Comparison of ENCODE assay signal across 11 mouse cellular contexts in the genomic region with DNA sequence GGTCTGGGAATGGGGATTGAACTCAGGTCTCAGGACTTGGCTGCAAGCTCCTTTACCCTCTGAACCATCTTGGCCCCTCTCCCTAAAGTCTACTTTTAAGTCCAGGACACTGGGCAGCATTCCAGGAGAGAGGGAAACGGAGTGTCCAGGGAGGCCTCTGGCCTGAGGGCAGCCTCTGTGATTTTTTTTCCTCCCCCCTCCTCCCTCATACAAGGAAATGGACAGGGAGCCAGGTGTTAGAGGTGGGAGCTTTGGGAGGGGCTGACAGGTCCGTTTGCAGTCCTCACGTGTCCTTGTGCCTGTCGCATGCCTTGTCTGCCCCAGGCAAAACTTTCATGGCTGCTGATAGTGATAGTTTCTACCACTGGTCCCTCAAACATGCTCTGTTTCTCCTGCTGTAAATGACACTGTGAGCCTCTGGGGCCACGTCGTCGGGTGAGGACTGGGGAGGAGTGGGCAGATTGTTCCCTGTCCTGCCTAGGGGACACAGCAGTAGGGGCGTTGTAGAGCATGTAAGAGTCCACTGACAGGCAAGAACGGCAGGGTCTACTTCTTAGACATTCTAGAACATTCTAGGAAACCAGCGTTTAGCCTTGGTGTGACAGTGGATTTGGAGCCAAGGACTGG. TPM values are rescaled to one million over a fixed set of nuclear protein-coding genes. Genes with fewer than 3 reads are reported as not detected.
DNase-seq lines count a peak whose midpoint lies in the region; ATAC-seq and TF ChIP-seq lines count a peak whose summit lies in the region.
"Had no signal": no experiment of that assay in that cellular context is flagged by ENCODE, and none has a peak within 500 bp of the region (broad histone marks: within the 10 kb centered on the region; RNA-seq: fewer than 3 reads in every experiment).

No protein-coding gene starts in this region.

- H3K4me1 ChIP-seq in hindbrain, embryonic 13.5 days (replicated peaks) = peaks cover 65% of the 10 kb centered on the region
- H3K4me1 ChIP-seq in hindbrain, postnatal 0 days (ENCODE audit: insufficient read depth, low read length) = peaks cover 10% of the 10 kb centered on the region
- H3K4me1 ChIP-seq in embryonic facial prominence, embryonic 13.5 days = peaks cover 65% of the 10 kb centered on the region
- H3K4me1 ChIP-seq in kidney, embryonic 14.5 days (ENCODE audit: control insufficient read depth, insufficient read depth, low read length) = peaks cover 71% of the 10 kb centered on the region
- H3K4me1 ChIP-seq in hindbrain, embryonic 14.5 days (replicated peaks; ENCODE audit: control insufficient read depth, insufficient read depth, low read length) = peaks cover 21% of the 10 kb centered on the region

- peak overlapping the region; percentile 5; the same call in 1 of the 2 replicates for H3K9ac ChIP-seq in hindbrain, embryonic 13.5 days
- H3K9ac ChIP-seq in hindbrain, postnatal 0 days (replicated peaks; ENCODE audit: low read length) = no peak overlapping the region
- H3K9ac ChIP-seq in embryonic facial prominence, embryonic 13.5 days = 0 out of 2 replicates have a peak overlapping the region, but pooled peaks have one; percentile 21
- no peak overlapping the region for H3K9ac ChIP-seq in kidney, embryonic 14.5 days (ENCODE audit: low read depth, low read length)
- no peak overlapping the region for H3K9ac ChIP-seq in hindbrain, embryonic 14.5 days

- ATAC-seq in hindbrain, embryonic 13.5 days (ENCODE audit: low FRiP score) = no peak
- ATAC-seq in hindbrain, postnatal 0 days = no peak
- no peak for ATAC-seq in embryonic facial prominence, embryonic 13.5 days (ENCODE audit: insufficient number of reproducible peaks, insufficient read depth, low FRiP score, low TSS enrichment, low read depth)
- no peak for ATAC-seq in kidney, embryonic 14.5 days (ENCODE audit: low FRiP score, low TSS enrichment)
- no peak for ATAC-seq in hindbrain, embryonic 14.5 days (ENCODE audit: low FRiP score)

- intact Hi-C loops in gastrocnemius, postnatal 36 days (cut with DNase I) = no loop called here

- no peak overlapping the region for H3K4me3 ChIP-seq in hindbrain, embryonic 13.5 days
- H3K4me3 ChIP-seq in hindbrain, postnatal 0 days (ENCODE audit: low read length) = no peak overlapping the region
- no peak overlapping the region for H3K4me3 ChIP-seq in embryonic facial prominence, embryonic 13.5 days
- H3K4me3 ChIP-seq in kidney, embryonic 14.5 days (ENCODE audit: low read length) = no peak overlapping the region
- H3K4me3 ChIP-seq in macrophage (ENCODE audit: inconsistent target) = no peak overlapping the region
- no peak overlapping the region for H3K4me3 ChIP-seq in hindbrain, embryonic 14.5 days (replicated peaks; ENCODE audit: low read length)

- WGBS in hindbrain, embryonic 13.5 days = 77% methylated on average over 10 of the region's 10 CpGs
- WGBS in hindbrain, postnatal 0 days = 50% methylated on average over 10 of the region's 10 CpGs
- WGBS in embryonic facial prominence, embryonic 13.5 days = 56% methylated on average over 10 of the region's 10 CpGs
- WGBS in kidney, embryonic 14.5 days = 59% methylated on average over 10 of the region's 10 CpGs
- WGBS in macrophage (ENCODE audit: missing documents) = 45% methylated on average over 10 of the region's 10 CpGs
- WGBS in hindbrain, embryonic 14.5 days = 71% methylated on average over 10 of the region's 10 CpGs

- no peak for TF ChIP-seq CTCF in hindbrain, postnatal 0 days (IDR thresholded peaks at IDR 0.05; ENCODE audit: low read depth)

- H3K9me3 ChIP-seq in hindbrain, embryonic 13.5 days = no peaks in the 10 kb centered on the region
- no peaks in the 10 kb centered on the region for H3K9me3 ChIP-seq in hindbrain, postnatal 0 days (ENCODE audit: low read length)
- no peaks in the 10 kb centered on the region for H3K9me3 ChIP-seq in embryonic facial prominence, embryonic 13.5 days
- H3K9me3 ChIP-seq in kidney, embryonic 14.5 days (ENCODE audit: control insufficient read depth, low read length) = no peaks in the 10 kb centered on the region
- H3K9me3 ChIP-seq in hindbrain, embryonic 14.5 days (ENCODE audit: control insufficient read depth, low read length) = no peaks in the 10 kb centered on the region

- peaks cover 99% of the 10 kb centered on the region for H3K79me2 ChIP-seq in macrophage (ENCODE audit: inconsistent target)

- no peaks in the 10 kb centered on the region for H3K27me3 ChIP-seq in hindbrain, embryonic 13.5 days
- H3K27me3 ChIP-seq in hindbrain, postnatal 0 days (ENCODE audit: insufficient read depth, low read length) = no peaks in the 10 kb centered on the region
- no peaks in the 10 kb centered on the region for H3K27me3 ChIP-seq in embryonic facial prominence, embryonic 13.5 days
- H3K27me3 ChIP-seq in kidney, embryonic 14.5 days (ENCODE audit: control insufficient read depth, insufficient read depth, low read length) = no peaks in the 10 kb centered on the region
- H3K27me3 ChIP-seq in hindbrain, embryonic 14.5 days (ENCODE audit: control insufficient read depth, insufficient read depth, low read length) = no peaks in the 10 kb centered on the region

- no peak for DNase-seq in hindbrain, postnatal 0 days (ENCODE audit: low spot score)
- no peak for DNase-seq in thymus, postnatal 4 days
- DNase-seq in gastrocnemius, postnatal 36 days = no peak
- no peak for DNase-seq in hindbrain, embryonic 14.5 days (ENCODE audit: low spot score)
- DNase-seq: right cerebral cortex, adult 18-20 months had no signal

- peaks cover 36% of the 10 kb centered on the region for H3K36me3 ChIP-seq in hindbrain, embryonic 13.5 days
- no peaks in the 10 kb centered on the region for H3K36me3 ChIP-seq in hindbrain, postnatal 0 days (ENCODE audit: insufficient read depth, low read length)
- H3K36me3 ChIP-seq in embryonic facial prominence, embryonic 13.5 days = peaks cover 70% of the 10 kb centered on the region
- H3K36me3 ChIP-seq in kidney, embryonic 14.5 days (ENCODE audit: control insufficient read depth, insufficient read depth, low read length) = peaks cover 52% of the 10 kb centered on the region; the same call in 1 of the 2 replicates
- peaks cover 11% of the 10 kb centered on the region; the same call in 1 of the 2 replicates for H3K36me3 ChIP-seq in macrophage (ENCODE audit: inconsistent target)
- H3K36me3 ChIP-seq in hindbrain, embryonic 14.5 days (replicated peaks; ENCODE audit: control insufficient read depth, insufficient read depth) = peaks cover 23% of the 10 kb centered on the region

- peak overlapping the region; percentile 44; the same call in 1 of the 2 replicates for H3K27ac ChIP-seq in hindbrain, embryonic 13.5 days
- H3K27ac ChIP-seq in hindbrain, postnatal 0 days = no peak overlapping the region; the same call in 1 of the 2 replicates
- peak overlapping the region; percentile 35 for H3K27ac ChIP-seq in embryonic facial prominence, embryonic 13.5 days
- H3K27ac ChIP-seq in kidney, embryonic 14.5 days (ENCODE audit: low read depth, low read length) = peak overlapping the region; percentile 14; the same call in 1 of the 2 replicates
- peak overlapping the region; percentile 47 for H3K27ac ChIP-seq in macrophage
- H3K27ac ChIP-seq in hindbrain, embryonic 14.5 days = no peak overlapping the region

- H3K4me2 ChIP-seq in hindbrain, embryonic 13.5 days = peak overlapping the region; percentile 15; the same call in 1 of the 2 replicates
- no peak overlapping the region for H3K4me2 ChIP-seq in hindbrain, postnatal 0 days (ENCODE audit: low read depth, low read length)
- H3K4me2 ChIP-seq in embryonic facial prominence, embryonic 13.5 days = peak overlapping the region; percentile 1; the same call in 1 of the 2 replicates
- H3K4me2 ChIP-seq in kidney, embryonic 14.5 days (replicated peaks; ENCODE audit: low read depth, low read length) = no peak overlapping the region
- H3K4me2 ChIP-seq in hindbrain, embryonic 14.5 days (replicated peaks) = no peak overlapping the region

RNA-seq across cellular contexts. Expression of a gene that starts 9.6 kb away (rescaled TPM):
- polyA plus RNA-seq in hindbrain, embryonic 13.5 days (2015; fragmentation: Nextera tagmentation; extraction: Ambion mirVana) = 3.5 and 4.0 TPM in 2 replicates
- total RNA-seq in hindbrain, postnatal 0 days (2014; rRNA removed) = 9.7 and 10.1 TPM in 2 replicates
- 2.5 and 2.6 TPM in 2 replicates for polyA plus RNA-seq in hindbrain, postnatal 0 days (2015; fragmentation: Nextera tagmentation; extraction: Ambion mirVana)
- 5.3 and 6.9 TPM in 2 replicates for polyA plus RNA-seq in embryonic facial prominence, embryonic 13.5 days (2015; fragmentation: Nextera tagmentation; extraction: Ambion mirVana)
- polyA plus RNA-seq in kidney, embryonic 14.5 days (2014; fragmentation: Nextera tagmentation; extraction: Ambion mirVana) = 12.0 and 12.3 TPM in 2 replicates
- total RNA-seq in macrophage (2018; cell fraction: chromatin; rRNA removed) = 10 to 100 TPM; 12.0 to 74.5 (median 35.1) TPM
- total RNA-seq in macrophage (2018; cell fraction: cytosol; rRNA removed) = 10 to 100 TPM; 11.0 to 54.3 (median 34.8) TPM
- total RNA-seq in macrophage (2018; cell fraction: nucleus; rRNA removed) = 10 to 100 TPM; 15.3 to 77.8 (median 34.3) TPM
- polyA plus RNA-seq in macrophage (2018) = 13.8 to 37.4 TPM (median 29.1 TPM) in 3 replicates
- 1 to 10 TPM; 1.3 to 1.8 TPM for total RNA-seq in gastrocnemius, postnatal 36 days (2021)
- polyA plus RNA-seq in hindbrain, embryonic 14.5 days (2014; fragmentation: Nextera tagmentation; extraction: Ambion mirVana) = 3.4 and 3.8 TPM in 2 replicates

RNA-seq across cellular contexts. Expression of a gene that starts 15.4 kb away (rescaled TPM):
- polyA plus RNA-seq in hindbrain, embryonic 13.5 days (2015; fragmentation: Nextera tagmentation; extraction: Ambion mirVana) = 243 and 256 TPM in 2 replicates
- total RNA-seq in hindbrain, postnatal 0 days (2014; rRNA removed) = 111 and 133 TPM in 2 replicates
- polyA plus RNA-seq in hindbrain, postnatal 0 days (2015; fragmentation: Nextera tagmentation; extraction: Ambion mirVana) = 252 and 267 TPM in 2 replicates
- polyA plus RNA-seq in embryonic facial prominence, embryonic 13.5 days (2015; fragmentation: Nextera tagmentation; extraction: Ambion mirVana) = 190 and 206 TPM in 2 replicates
- polyA plus RNA-seq in kidney, embryonic 14.5 days (2014; fragmentation: Nextera tagmentation; extraction: Ambion mirVana) = 102 and 137 TPM in 2 replicates
- total RNA-seq in macrophage (2018; cell fraction: chromatin; rRNA removed) = 10 to 100 TPM; 11.2 to 75.4 (median 41.5) TPM
- 10 to 100 TPM; 42.1 to 70.3 (median 54.8) TPM for total RNA-seq in macrophage (2018; cell fraction: cytosol; rRNA removed)
- 100 to 1,000 TPM in 1 of 26 experiments, 10 to 100 TPM in 25; 26.0 to 102 (median 57.5) TPM for total RNA-seq in macrophage (2018; cell fraction: nucleus; rRNA removed)
- 41.6 to 61.5 TPM (median 54.4 TPM) in 3 replicates for polyA plus RNA-seq in macrophage (2018)
- total RNA-seq in gastrocnemius, postnatal 36 days (2021) = 100 to 1,000 TPM; 114 to 118 TPM
- 228 and 232 TPM in 2 replicates for polyA plus RNA-seq in hindbrain, embryonic 14.5 days (2014; fragmentation: Nextera tagmentation; extraction: Ambion mirVana)

RNA-seq across cellular contexts. Expression of a gene that starts 19.6 kb away (rescaled TPM):
- polyA plus RNA-seq in hindbrain, embryonic 13.5 days (2015; fragmentation: Nextera tagmentation; extraction: Ambion mirVana) = 2.1 and 2.3 TPM in 2 replicates
- total RNA-seq in hindbrain, postnatal 0 days (2014; rRNA removed) = 7.7 and 9.4 TPM in 2 replicates
- polyA plus RNA-seq in hindbrain, postnatal 0 days (2015; fragmentation: Nextera tagmentation; extraction: Ambion mirVana) = 3.4 and 3.9 TPM in 2 replicates
- 0.98 and 1.3 TPM in 2 replicates for polyA plus RNA-seq in embryonic facial prominence, embryonic 13.5 days (2015; fragmentation: Nextera tagmentation; extraction: Ambion mirVana)
- 0.47 and 0.61 TPM in 2 replicates for polyA plus RNA-seq in kidney, embryonic 14.5 days (2014; fragmentation: Nextera tagmentation; extraction: Ambion mirVana)
- total RNA-seq in macrophage (2018; cell fraction: chromatin; rRNA removed) = 1 to 10 TPM in 18 of 26 experiments, under 1 TPM in 8; 0.40 to 4.9 (median 1.8) TPM
- 1 to 10 TPM in 3 of 26 experiments, under 1 TPM in 23; 0.28 to 1.1 (median 0.59) TPM for total RNA-seq in macrophage (2018; cell fraction: cytosol; rRNA removed)
- 1 to 10 TPM in 20 of 26 experiments, under 1 TPM in 6; 0.36 to 5.2 (median 1.9) TPM for total RNA-seq in macrophage (2018; cell fraction: nucleus; rRNA removed)
- 0.27 to 0.89 TPM (median 0.30 TPM) in 3 replicates for polyA plus RNA-seq in macrophage (2018)
- under 1 TPM in 1 of 2 experiments, not detected in 1; 0.23 TPM for total RNA-seq in gastrocnemius, postnatal 36 days (2021)
- polyA plus RNA-seq in hindbrain, embryonic 14.5 days (2014; fragmentation: Nextera tagmentation; extraction: Ambion mirVana) = 1.7 and 2.6 TPM in 2 replicates

RNA-seq across cellular contexts. Expression of a gene that starts 23.6 kb away (rescaled TPM):
- 77.4 and 77.9 TPM in 2 replicates for polyA plus RNA-seq in hindbrain, embryonic 13.5 days (2015; fragmentation: Nextera tagmentation; extraction: Ambion mirVana)
- 74.6 and 81.6 TPM in 2 replicates for total RNA-seq in hindbrain, postnatal 0 days (2014; rRNA removed)
- polyA plus RNA-seq in hindbrain, postnatal 0 days (2015; fragmentation: Nextera tagmentation; extraction: Ambion mirVana) = 109 TPM in 2 replicates
- 97.7 and 106 TPM in 2 replicates for polyA plus RNA-seq in embryonic facial prominence, embryonic 13.5 days (2015; fragmentation: Nextera tagmentation; extraction: Ambion mirVana)
- polyA plus RNA-seq in kidney, embryonic 14.5 days (2014; fragmentation: Nextera tagmentation; extraction: Ambion mirVana) = 132 and 147 TPM in 2 replicates
- total RNA-seq in macrophage (2018; cell fraction: chromatin; rRNA removed) = 10 to 100 TPM; 10.9 to 87.7 (median 33.0) TPM
- total RNA-seq in macrophage (2018; cell fraction: cytosol; rRNA removed) = 10 to 100 TPM in 22 of 26 experiments, 1 to 10 TPM in 4; 8.7 to 21.4 (median 14.7) TPM
- 10 to 100 TPM in 20 of 26 experiments, 1 to 10 TPM in 6; 6.2 to 61.0 (median 13.9) TPM for total RNA-seq in macrophage (2018; cell fraction: nucleus; rRNA removed)
- 11.4 to 31.4 TPM (median 18.8 TPM) in 3 replicates for polyA plus RNA-seq in macrophage (2018)
- 10 to 100 TPM; 17.5 to 23.9 TPM for total RNA-seq in gastrocnemius, postnatal 36 days (2021)
- 91.8 and 97.8 TPM in 2 replicates for polyA plus RNA-seq in hindbrain, embryonic 14.5 days (2014; fragmentation: Nextera tagmentation; extraction: Ambion mirVana)

RNA-seq across cellular contexts. Expression of a gene that starts 25.7 kb away (rescaled TPM):
- polyA plus RNA-seq in hindbrain, embryonic 13.5 days (2015; fragmentation: Nextera tagmentation; extraction: Ambion mirVana) = 20.6 and 22.0 TPM in 2 replicates
- not detected in 2 replicates for total RNA-seq in hindbrain, postnatal 0 days (2014; rRNA removed)
- polyA plus RNA-seq in hindbrain, postnatal 0 days (2015; fragmentation: Nextera tagmentation; extraction: Ambion mirVana) = 4.9 and 17.2 TPM in 2 replicates
- 8.1 and 29.9 TPM in 2 replicates for polyA plus RNA-seq in embryonic facial prominence, embryonic 13.5 days (2015; fragmentation: Nextera tagmentation; extraction: Ambion mirVana)
- polyA plus RNA-seq in kidney, embryonic 14.5 days (2014; fragmentation: Nextera tagmentation; extraction: Ambion mirVana) = 4.6 and 10.8 TPM in 2 replicates
- not detected for total RNA-seq in macrophage (2018; cell fraction: chromatin; rRNA removed)
- total RNA-seq in macrophage (2018; cell fraction: cytosol; rRNA removed) = not detected
- total RNA-seq in macrophage (2018; cell fraction: nucleus; rRNA removed) = not detected
- polyA plus RNA-seq in macrophage (2018) = 5.7 TPM in 1 of 3 replicates, not detected in the others
- total RNA-seq in gastrocnemius, postnatal 36 days (2021) = not detected
- polyA plus RNA-seq in hindbrain, embryonic 14.5 days (2014; fragmentation: Nextera tagmentation; extraction: Ambion mirVana) = 1.1 TPM in 1 of 2 replicates, not detected in the other
- total RNA-seq: layer of hippocampus, postnatal 14 days had no signal
- polyA plus RNA-seq: cortical plate, adult 2 months had no signal

Comparison
In these comparisons a context has a peak if more than half of its experiments do, and no peak if none do; other contexts are left out.
1. H3K27ac ChIP-seq: peak in hindbrain, embryonic 13.5 days (single experiment), embryonic facial prominence, embryonic 13.5 days (single experiment), kidney, embryonic 14.5 days (single experiment) and macrophage (single experiment); none in hindbrain, postnatal 0 days (single experiment) and hindbrain, embryonic 14.5 days (single experiment).
2. H3K4me2 ChIP-seq: peak in hindbrain, embryonic 13.5 days (single experiment) and embryonic facial prominence, embryonic 13.5 days (single experiment); none in hindbrain, postnatal 0 days (single experiment), kidney, embryonic 14.5 days (single experiment) and hindbrain, embryonic 14.5 days (single experiment).
3. H3K9ac ChIP-seq: peak in hindbrain, embryonic 13.5 days (single experiment) and embryonic facial prominence, embryonic 13.5 days (single experiment); none in hindbrain, postnatal 0 days (single experiment), kidney, embryonic 14.5 days (single experiment) and hindbrain, embryonic 14.5 days (single experiment).